Mouse (Mus musculus): ENCODE data around the gene Drosha. TPM values are rescaled to one million over a fixed set of nuclear protein-coding genes. Genes with fewer than 3 reads are reported as not detected.
"Not testable (repeated sequence)": the region's sequence is repeated elsewhere in the genome, so short reads cannot be mapped to it uniquely, and the experiment has no call there.

Drosha gene
- total and polyA plus RNA-seq, 2 experiments: 3.2 to 3.4 TPM

GRCm38 (mm10) chr15:12923826-12924225 lies 99.2 kb downstream of the Drosha start:
- Histone ChIP-seq H3K4me1 (ENCODE audit: control insufficient read depth, insufficient read depth, low read length) (no peaks in the 10 kb centered on the region), H3K27ac (replicated peaks; ENCODE audit: insufficient read depth, low read depth, low read length) (no peak overlapping the region), H3K36me3 (ENCODE audit: control insufficient read depth, insufficient read depth, low read length) (peaks cover 22% of the 10 kb centered on the region), H3K79me2 (ENCODE audit: control insufficient read depth, insufficient read depth, low read length) (no peaks in the 10 kb centered on the region), H3K27me3 (ENCODE audit: control insufficient read depth, insufficient read depth, low read length) (no peaks in the 10 kb centered on the region), H3K4me3 (ENCODE audit: insufficient read depth, low read depth, low read length) (no peak overlapping the region), H3K9ac (ENCODE audit: low read depth, low read length) (no peak overlapping the region)
- no peak for DNase-seq (ENCODE audit: extremely low read depth, low read depth, low spot score)
- WGBS: 92% methylated on average over 6 of the region's 6 CpGs
- TF ChIP-seq POLR2A (IDR thresholded peaks at IDR 0.05; ENCODE audit: extremely low read depth, insufficient read depth, low read length) (no peak), CTCF (IDR thresholded peaks at IDR 0.05; ENCODE audit: low read depth, low read length) (no peak)

GRCm38 (mm10) chr15:12931481-12931880 lies 106.9 kb downstream of the Drosha start:
- H3K27me3 ChIP-seq (ENCODE audit: control insufficient read depth, insufficient read depth, low read length): no peaks in the 10 kb centered on the region
- no peak for DNase-seq (ENCODE audit: extremely low read depth, low read depth, low spot score)
- H3K4me1 ChIP-seq (ENCODE audit: control insufficient read depth, insufficient read depth, low read length): no peaks in the 10 kb centered on the region
- peaks cover 29% of the 10 kb centered on the region for H3K36me3 ChIP-seq (ENCODE audit: control insufficient read depth, insufficient read depth, low read length)
- WGBS: 89% methylated on average over 5 of the region's 5 CpGs
- H3K4me3 ChIP-seq (ENCODE audit: insufficient read depth, low read depth, low read length): no peak overlapping the region
- H3K27ac ChIP-seq (replicated peaks; ENCODE audit: insufficient read depth, low read depth, low read length): no peak overlapping the region
- no peak overlapping the region for H3K9ac ChIP-seq (ENCODE audit: low read depth, low read length)
- TF ChIP-seq CTCF (IDR thresholded peaks at IDR 0.05; ENCODE audit: low read depth, low read length) (no peak), POLR2A (IDR thresholded peaks at IDR 0.05; ENCODE audit: extremely low read depth, insufficient read depth, low read length) (no peak)
- no peaks in the 10 kb centered on the region for H3K79me2 ChIP-seq (ENCODE audit: control insufficient read depth, insufficient read depth, low read length)

DNA sequence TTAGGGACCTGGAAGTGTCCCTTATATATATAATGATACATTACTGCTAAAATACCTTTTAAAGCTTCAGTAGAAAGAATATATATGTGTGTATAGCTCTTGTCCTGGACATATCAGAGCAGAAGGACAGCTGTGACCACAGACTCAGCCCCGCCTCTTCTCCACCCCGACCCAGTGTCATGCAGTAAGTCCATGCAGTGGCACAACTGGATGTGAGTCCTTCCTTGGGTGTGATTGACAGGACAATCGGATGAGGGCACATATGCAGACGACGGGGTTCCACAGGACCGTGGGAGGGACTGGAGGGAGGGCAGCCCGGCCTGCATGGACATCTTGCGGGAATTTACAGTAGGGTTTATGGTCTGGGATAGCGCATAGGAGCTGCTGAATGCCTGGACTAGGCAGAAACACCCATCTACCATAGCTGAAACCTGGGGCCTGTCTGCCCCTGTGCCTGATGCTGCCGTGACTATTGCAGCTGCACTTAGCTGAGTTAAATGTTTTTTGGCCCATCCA lies 111.7 kb downstream of the Drosha start:
- Histone ChIP-seq H3K27ac (replicated peaks; ENCODE audit: insufficient read depth, low read depth, low read length) (no peak overlapping the region), H3K27me3 (ENCODE audit: control insufficient read depth, insufficient read depth, low read length) (no peaks in the 10 kb centered on the region), H3K4me3 (ENCODE audit: insufficient read depth, low read depth, low read length) (no peak overlapping the region), H3K4me1 (ENCODE audit: control insufficient read depth, insufficient read depth, low read length) (no peaks in the 10 kb centered on the region), H3K36me3 (ENCODE audit: control insufficient read depth, insufficient read depth, low read length) (peaks cover 10% of the 10 kb centered on the region), H3K79me2 (ENCODE audit: control insufficient read depth, insufficient read depth, low read length) (no peaks in the 10 kb centered on the region), H3K9ac (ENCODE audit: low read depth, low read length) (no peak overlapping the region)
- TF ChIP-seq CTCF (IDR thresholded peaks at IDR 0.05; ENCODE audit: low read depth, low read length): no peak
- no peak for TF ChIP-seq POLR2A (IDR thresholded peaks at IDR 0.05; ENCODE audit: extremely low read depth, insufficient read depth, low read length)
- 97% methylated on average over 10 of the region's 10 CpGs for WGBS
- no peak for DNase-seq (ENCODE audit: extremely low read depth, low read depth, low spot score)

- H3K4me1 ChIP-seq (ENCODE audit: control insufficient read depth, insufficient read depth, low read length); H3K36me3 ChIP-seq (ENCODE audit: control insufficient read depth, insufficient read depth, low read length); DNase-seq (ENCODE audit: extremely low read depth, low read depth, low spot score); H3K79me2 ChIP-seq (ENCODE audit: control insufficient read depth, insufficient read depth, low read length); H3K9ac ChIP-seq (ENCODE audit: low read depth, low read length); H3K27ac ChIP-seq (replicated peaks; ENCODE audit: insufficient read depth, low read depth, low read length); H3K4me3 ChIP-seq (ENCODE audit: insufficient read depth, low read depth, low read length); H3K27me3 ChIP-seq (ENCODE audit: control insufficient read depth, insufficient read depth, low read length): not testable (repeated sequence)
- WGBS: 81% methylated on average over 3 of the region's 3 CpGs
These were observed 112.7 kb downstream of the Drosha start for GRCm38 (mm10) chr15:12937326-12937725.

DNA sequence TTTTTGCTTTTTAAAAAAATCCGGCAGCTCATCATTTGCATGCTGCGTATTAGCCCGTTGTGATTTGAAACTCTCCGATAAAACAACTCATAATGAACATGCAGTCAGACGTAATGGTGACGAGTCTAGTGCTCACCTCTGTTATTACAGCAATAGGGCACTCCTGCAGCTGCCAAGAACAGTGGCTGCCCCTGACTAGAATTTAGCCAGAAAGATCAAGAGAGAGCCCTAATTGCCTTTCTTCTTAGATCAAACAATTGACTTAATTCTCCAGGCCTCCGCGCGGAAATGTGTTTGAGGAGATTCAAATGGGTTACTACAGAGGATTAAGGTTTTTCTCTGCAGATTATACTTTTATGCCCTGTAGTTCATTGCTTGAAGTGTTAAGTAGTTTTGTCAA lies 116.5 kb downstream of the Drosha start:
- no peak overlapping the region for H3K9ac ChIP-seq (ENCODE audit: low read depth, low read length)
- H3K4me3 ChIP-seq (ENCODE audit: insufficient read depth, low read depth, low read length): no peak overlapping the region
- H3K27ac ChIP-seq (replicated peaks; ENCODE audit: insufficient read depth, low read depth, low read length): no peak overlapping the region
- H3K27me3 ChIP-seq (ENCODE audit: control insufficient read depth, insufficient read depth, low read length): no peaks in the 10 kb centered on the region
- no peaks in the 10 kb centered on the region for H3K36me3 ChIP-seq (ENCODE audit: control insufficient read depth, insufficient read depth, low read length)
- no peaks in the 10 kb centered on the region for H3K4me1 ChIP-seq (ENCODE audit: control insufficient read depth, insufficient read depth, low read length)
- TF ChIP-seq POLR2A (IDR thresholded peaks at IDR 0.05; ENCODE audit: extremely low read depth, insufficient read depth, low read length) (no peak), CTCF (IDR thresholded peaks at IDR 0.05; ENCODE audit: low read depth, low read length) (no peak)
- 83% methylated on average over 9 of the region's 9 CpGs for WGBS
- DNase-seq (ENCODE audit: extremely low read depth, low read depth, low spot score): no peak
- H3K79me2 ChIP-seq (ENCODE audit: control insufficient read depth, insufficient read depth, low read length): no peaks in the 10 kb centered on the region

DNA sequence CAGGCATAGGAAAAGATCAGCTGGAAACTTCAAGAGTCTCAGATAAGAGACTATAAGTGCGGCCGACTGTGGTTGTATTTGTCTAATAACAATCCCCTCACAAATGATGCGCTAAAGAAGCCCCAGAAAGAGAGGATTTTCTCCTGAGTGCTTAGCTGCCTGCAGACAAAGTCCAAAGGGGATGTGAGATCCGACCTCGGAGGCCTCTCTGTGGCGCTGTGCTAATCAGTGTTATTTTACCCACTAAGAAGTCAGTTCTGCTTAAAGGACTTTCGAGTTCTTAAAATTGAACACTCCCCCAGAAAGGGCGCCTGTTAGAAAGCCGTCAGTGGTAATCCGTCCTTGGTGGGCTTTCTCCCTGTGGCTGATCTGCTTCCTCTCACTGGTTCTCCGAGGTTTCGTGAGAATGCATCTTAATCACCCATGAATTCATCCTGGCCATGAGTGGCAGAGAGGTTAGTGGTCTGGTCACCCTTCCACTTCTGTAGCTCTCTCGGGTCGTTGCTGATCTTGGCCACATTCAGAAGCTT lies 117.1 kb downstream of the Drosha start:
- H3K27me3 ChIP-seq (ENCODE audit: control insufficient read depth, insufficient read depth, low read length): no peaks in the 10 kb centered on the region
- WGBS: 67% methylated on average over 14 of the region's 14 CpGs
- H3K79me2 ChIP-seq (ENCODE audit: control insufficient read depth, insufficient read depth, low read length): no peaks in the 10 kb centered on the region
- no peak for DNase-seq (ENCODE audit: extremely low read depth, low read depth, low spot score)
- TF ChIP-seq CTCF (IDR thresholded peaks at IDR 0.05; ENCODE audit: low read depth, low read length) (no peak), POLR2A (IDR thresholded peaks at IDR 0.05; ENCODE audit: extremely low read depth, insufficient read depth, low read length) (no peak)
- H3K9ac ChIP-seq (ENCODE audit: low read depth, low read length): no peak overlapping the region
- H3K36me3 ChIP-seq (ENCODE audit: control insufficient read depth, insufficient read depth, low read length): no peaks in the 10 kb centered on the region
- H3K27ac ChIP-seq (replicated peaks; ENCODE audit: insufficient read depth, low read depth, low read length): no peak overlapping the region
- H3K4me3 ChIP-seq (ENCODE audit: insufficient read depth, low read depth, low read length): no peak overlapping the region
- no peaks in the 10 kb centered on the region for H3K4me1 ChIP-seq (ENCODE audit: control insufficient read depth, insufficient read depth, low read length)

Data from liver, adult 2 months (tissue).